Mouse (Mus musculus) stomach, embryonic 15.5 days (tissue): ENCODE measurements around the gene Tspan3. TPM values are rescaled to one million over a fixed set of nuclear protein-coding genes. Genes with fewer than 3 reads are reported as not detected.
A peak's percentile ranks its signal among the peaks of the same experiment; 100 is the strongest.

Experiments used
- ATAC-seq: fragments of 200-750 bp; cut with Nextera tagmentation; 2 replicates; pipeline ENCODE4 v1.8.0; 2017; ENCODE audit warnings: low read depth, moderate number of reproducible peaks, moderate TSS enrichment; ENCODE audit not compliant: insufficient read depth, low FRiP score
- H3K27ac ChIP-seq: fragments of 300-500 bp; sonication (generic); 2 replicates; pipeline ENCODE4 v1.5.1; 2015; ENCODE audit warnings: mild to moderate bottlenecking, inconsistent platforms
- H3K27me3 ChIP-seq: fragments of 300-500 bp; sonication (generic); replicated peaks from 2 replicates; pipeline ENCODE4 v1.6.1; 2015; ENCODE audit warnings: inconsistent platforms
- H3K36me3 ChIP-seq: fragments of 300-500 bp; sonication (generic); 2 replicates; pipeline ENCODE4 v1.6.1; 2015; ENCODE audit warnings: inconsistent platforms
- H3K4me1 ChIP-seq: fragments of 300-500 bp; sonication (generic); 2 replicates; pipeline ENCODE4 v1.6.1; 2015; ENCODE audit warnings: inconsistent platforms
- H3K4me2 ChIP-seq: fragments of 300-500 bp; sonication (generic); 2 replicates; pipeline ENCODE4 v1.6.1; 2015; ENCODE audit warnings: mild to moderate bottlenecking, inconsistent platforms
- H3K4me3 ChIP-seq: fragments of 300-500 bp; sonication (generic); replicated peaks from 2 replicates; pipeline ENCODE4 v1.5.1; 2015; ENCODE audit warnings: inconsistent platforms
- H3K9ac ChIP-seq: fragments of 300-500 bp; sonication (generic); 2 replicates; pipeline ENCODE4 v1.6.1; 2015; ENCODE audit warnings: inconsistent platforms
- H3K9me3 ChIP-seq: fragments of 300-500 bp; sonication (generic); 2 replicates; pipeline ENCODE4 v1.6.1; 2016; ENCODE audit warnings: inconsistent platforms
- WGBS: fragments of 180-500 bp; shearing (Covaris S2); methylation state at CpG from one replicate; pipeline ENCODE4 v1.1.7; 2015; 5-methylcytosine and 5-hydroxymethylcytosine counted together
- polyA plus RNA-seq: library from polyadenylated mRNA; unstranded; fragments of >200 nt; fragmentation: Nextera tagmentation; extraction: Ambion mirVana; gene quantifications from 2 replicates; pipeline ENCODE4 v1.2.1, GENCODE M21; 2015

Tspan3 gene
- polyA plus RNA-seq, 1 experiment from 2014 or later, result 422 TPM

- Histone ChIP-seq H3K4me1 (no peaks in the 10 kb centered on the region), H3K9ac (no peak overlapping the region), H3K27me3 (no peaks in the 10 kb centered on the region), H3K36me3 (no peaks in the 10 kb centered on the region), H3K4me2 (no peak overlapping the region), H3K27ac (no peak overlapping the region), H3K4me3 (no peak overlapping the region), H3K9me3 (no peaks in the 10 kb centered on the region)
- ATAC-seq, result no peak
- 77% methylated on average over 6 of the region's 6 CpGs for WGBS
Observed at GRCm38 (mm10) chr9:56106274-56107072, 58.8 kb downstream of the Tspan3 start.

- Histone ChIP-seq H3K36me3 (no peaks in the 10 kb centered on the region), H3K4me3 (no peak overlapping the region), H3K27me3 (no peaks in the 10 kb centered on the region), H3K4me2 (no peak overlapping the region), H3K4me1 (no peaks in the 10 kb centered on the region), H3K27ac (no peak overlapping the region), H3K9me3 (no peaks in the 10 kb centered on the region), H3K9ac (no peak overlapping the region)
- WGBS, result 43% methylated on average over 7 of the region's 7 CpGs
- ATAC-seq, result no peak
Observed at GRCm38 (mm10) chr9:56104921-56105320, 60.4 kb downstream of the Tspan3 start.

- Histone ChIP-seq H3K4me3 (no peak overlapping the region), H3K9ac (no peak overlapping the region), H3K36me3 (no peaks in the 10 kb centered on the region), H3K9me3 (no peaks in the 10 kb centered on the region), H3K4me1 (no peaks in the 10 kb centered on the region), H3K4me2 (no peak overlapping the region), H3K27ac (no peak overlapping the region), H3K27me3 (no peaks in the 10 kb centered on the region)
- no peak for ATAC-seq
- WGBS, result 25% methylated on average over 4 of the region's 4 CpGs
Observed at GRCm38 (mm10) chr9:56101022-56101421, 64.3 kb downstream of the Tspan3 start.

GRCm38 (mm10) chr9:56100041-56100522 lies 65.2 kb downstream of the Tspan3 start:
- Histone ChIP-seq H3K4me2 (no peak overlapping the region), H3K4me1 (no peaks in the 10 kb centered on the region), H3K9ac (no peak overlapping the region), H3K27ac (no peak overlapping the region), H3K36me3 (no peaks in the 10 kb centered on the region), H3K4me3 (no peak overlapping the region), H3K9me3 (no peaks in the 10 kb centered on the region), H3K27me3 (no peaks in the 10 kb centered on the region)
- ATAC-seq, result no peak
- 79% methylated on average over 7 of the region's 7 CpGs for WGBS

GRCm38 (mm10) chr9:56097584-56098298 lies 67.5 kb downstream of the Tspan3 start:
- no peak overlapping the region for H3K4me3 ChIP-seq
- no peaks in the 10 kb centered on the region for H3K36me3 ChIP-seq
- H3K27me3 ChIP-seq, result no peaks in the 10 kb centered on the region
- H3K9ac ChIP-seq, result no peak overlapping the region
- H3K27ac ChIP-seq, result peak overlapping the region; percentile 21; the same call in 1 of the 2 replicates
- 72% methylated on average over 4 of the region's 4 CpGs for WGBS
- H3K4me2 ChIP-seq, result no peak overlapping the region
- no peaks in the 10 kb centered on the region for H3K4me1 ChIP-seq
- ATAC-seq, result no peak
- no peaks in the 10 kb centered on the region for H3K9me3 ChIP-seq

GRCm38 (mm10) chr9:56092102-56092501 lies 73.2 kb downstream of the Tspan3 start:
- Histone ChIP-seq H3K27me3 (no peaks in the 10 kb centered on the region), H3K27ac (no peak overlapping the region), H3K4me1 (peaks cover 12% of the 10 kb centered on the region), H3K9ac (no peak overlapping the region), H3K36me3 (no peaks in the 10 kb centered on the region), H3K4me2 (no peak overlapping the region), H3K4me3 (no peak overlapping the region), H3K9me3 (no peaks in the 10 kb centered on the region)
- ATAC-seq, result no peak
- 55% methylated on average over 2 of the region's 2 CpGs for WGBS

- Histone ChIP-seq H3K4me1 (peaks cover 12% of the 10 kb centered on the region), H3K9ac (no peak overlapping the region), H3K36me3 (no peaks in the 10 kb centered on the region), H3K9me3 (no peaks in the 10 kb centered on the region), H3K4me3 (0 out of 2 replicates have a peak overlapping the region, but pooled peaks have one; percentile 20), H3K27ac (peak overlapping the region; percentile 67; the same call in 1 of the 2 replicates), H3K4me2 (peak overlapping the region; percentile 44), H3K27me3 (no peaks in the 10 kb centered on the region)
- WGBS, result 67% methylated on average over 5 of the region's 5 CpGs
- no peak for ATAC-seq
Observed at GRCm38 (mm10) chr9:56090546-56091225, 74.6 kb downstream of the Tspan3 start.

- Histone ChIP-seq H3K9ac (no peak within 1 kb of the TSS), H3K9me3 (no peaks in the 10 kb centered on the region), H3K4me1 (peaks cover 12% of the 10 kb centered on the region), H3K27me3 (no peaks in the 10 kb centered on the region), H3K4me3 (peak within 1 kb of the TSS; percentile 20), H3K27ac (peak within 1 kb of the TSS; percentile 67), H3K4me2 (peak within 1 kb of the TSS; percentile 44), H3K36me3 (no peaks in the 10 kb centered on the region)
- WGBS, result 16% methylated on average over 22 of the region's 22 CpGs
- peak; percentile 79; the same call in 1 of the 2 replicates for ATAC-seq
Observed at GRCm38 (mm10) chr9:56089778-56090520, 75.3 kb downstream of the Tspan3 start, which contains the start of gene Pstpip1. Pstpip1 (plus strand) TSS chr9:56089962.

- ATAC-seq, result no peak
- 73% methylated on average over 5 of the region's 5 CpGs for WGBS
- peaks cover 12% of the 10 kb centered on the region for H3K4me1 ChIP-seq
- H3K36me3 ChIP-seq, result no peaks in the 10 kb centered on the region
- no peaks in the 10 kb centered on the region for H3K27me3 ChIP-seq
- H3K4me2 ChIP-seq, result no peak overlapping the region
- H3K9me3 ChIP-seq, result no peaks in the 10 kb centered on the region
- no peak overlapping the region for H3K9ac ChIP-seq
- no peak overlapping the region for H3K27ac ChIP-seq
- no peak overlapping the region for H3K4me3 ChIP-seq
Observed at GRCm38 (mm10) chr9:56086524-56086923, 78.8 kb downstream of the Tspan3 start.
